Mouse (Mus musculus) neutrophil, adult 65 days (primary cell): ENCODE data around the gene Rnf123. TPM values are rescaled to one million over a fixed set of nuclear protein-coding genes. Genes with fewer than 3 reads are reported as not detected.

Source experiments
- total RNA-seq: library from RNA; stranded (reverse); gene quantifications from 2 replicates; pipeline ENCODE4 v1.2.4, GENCODE M21; 2023

The Rnf123 gene
- 40.6 and 40.9 TPM in 2 replicates for total RNA-seq

GRCm38 (mm10) chr9:108082988-108083431, at the start of gene Rnf123:
Gene Rnf123, minus strand, starts transcription at chr9:108083346.

GRCm38 (mm10) chr9:108094184-108094941, 11.2 kb upstream of the Rnf123 start, which contains the start of gene Apeh:
Gene Apeh, minus strand, starts transcription at chr9:108094606.

GRCm38 (mm10) chr9:108080168-108080567, 3.0 kb downstream of the Rnf123 start, which contains the start of gene Mst1:
Gene Mst1, plus strand, starts transcription at chr9:108080436.

GRCm38 (mm10) chr9:108052885-108053664, 30.1 kb downstream of the Rnf123 start, which contains the start of gene Amigo3:
Gene Amigo3, plus strand, starts transcription at chr9:108053159.

GRCm38 (mm10) chr9:108049016-108049455, 34.1 kb downstream of the Rnf123 start, which contains the start of gene Gmppb:
Gene Gmppb, plus strand, starts transcription at chr9:108049242.

GRCm38 (mm10) chr9:108001922-108002770, 81.0 kb downstream of the Rnf123 start, which contains the start of gene Ip6k1:
Gene Ip6k1, plus strand, starts transcription at chr9:108002501.

Other genes starting within 250 kb of the Rnf123 start
- gene Rbm6, start 210.1 kb downstream of the Rnf123 start, total RNA-seq = 49.9 and 76.4 TPM in 2 replicates
- gene Mon1a, start 195.2 kb downstream of the Rnf123 start, total RNA-seq = 9.3 and 9.5 TPM in 2 replicates
- gene Mst1r, start 176.5 kb downstream of the Rnf123 start, total RNA-seq = 0.29 and 0.69 TPM in 2 replicates
- not detected in 2 replicates for gene Actl11, start 154.9 kb downstream of the Rnf123 start, total RNA-seq
- gene Camkv, start 147.7 kb downstream of the Rnf123 start, total RNA-seq = not detected in 2 replicates
- 19.4 and 24.4 TPM in 2 replicates for gene Traip, start 133.2 kb downstream of the Rnf123 start, total RNA-seq
- gene Uba7, start 107.8 kb downstream of the Rnf123 start, total RNA-seq = 71.8 and 86.9 TPM in 2 replicates
- gene Gm20661, start 100.3 kb downstream of the Rnf123 start, total RNA-seq = 0.41 TPM in 1 of 2 replicates, not detected in the other
- gene Inka1, start 97.5 kb downstream of the Rnf123 start, total RNA-seq = 1.6 and 1.9 TPM in 2 replicates
- not detected in 2 replicates for gene Cdhr4, start 90.8 kb downstream of the Rnf123 start, total RNA-seq
- gene Gm20662, start 87.0 kb downstream of the Rnf123 start, total RNA-seq = not detected in 2 replicates
- 111 and 125 TPM in 2 replicates for gene Ip6k1, start 80.8 kb downstream of the Rnf123 start, total RNA-seq
- 22.0 and 22.4 TPM in 2 replicates for gene Gmppb, start 34.1 kb downstream of the Rnf123 start, total RNA-seq
- 4.5 and 5.6 TPM in 2 replicates for gene Amigo3, start 30.2 kb downstream of the Rnf123 start, total RNA-seq
- gene Mst1, start 2.9 kb downstream of the Rnf123 start, total RNA-seq = not detected in 2 replicates
- 42.5 and 52.9 TPM in 2 replicates for gene Apeh, start 11.3 kb upstream of the Rnf123 start, total RNA-seq
- 0.27 and 0.51 TPM in 2 replicates for gene Bsn, start 107.0 kb upstream of the Rnf123 start, total RNA-seq
- gene Dag1, start 180.6 kb upstream of the Rnf123 start, total RNA-seq = 4.5 and 4.8 TPM in 2 replicates
- 0.75 and 1.5 TPM in 2 replicates for gene Nicn1, start 207.1 kb upstream of the Rnf123 start, total RNA-seq
- not detected in 2 replicates for gene Amt, start 213.5 kb upstream of the Rnf123 start, total RNA-seq
- 447 and 476 TPM in 2 replicates for gene Rhoa, start 222.8 kb upstream of the Rnf123 start, total RNA-seq
- gene Tcta, start 222.8 kb upstream of the Rnf123 start, total RNA-seq = 10.6 and 11.2 TPM in 2 replicates